Comparison of ENCODE assay signal across 26 mouse cellular contexts in the genomic region with DNA sequence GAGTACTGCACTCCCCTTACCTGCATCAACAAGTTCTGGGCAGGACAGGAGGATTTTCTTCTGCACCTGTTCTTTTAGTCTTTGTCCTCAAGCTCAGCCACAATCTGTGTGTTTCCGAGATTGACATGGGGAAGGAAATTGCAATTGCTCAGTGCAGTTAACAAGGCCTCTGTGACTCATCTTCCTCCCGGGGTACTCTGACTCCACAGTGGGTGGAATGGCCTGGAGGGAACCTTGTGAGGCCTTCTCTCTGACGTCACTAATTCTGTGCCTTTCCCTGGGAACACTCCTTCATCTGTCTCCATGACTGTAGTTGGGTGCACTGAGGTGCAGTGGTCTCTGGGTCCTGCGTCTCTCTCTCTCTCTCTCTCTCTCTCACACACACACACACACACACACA. TPM values are rescaled to one million over a fixed set of nuclear protein-coding genes. Genes with fewer than 3 reads are reported as not detected.
DNase-seq lines count a peak whose midpoint lies in the region; ATAC-seq and TF ChIP-seq lines count a peak whose summit lies in the region.
"Had no signal": no experiment of that assay in that cellular context is flagged by ENCODE, and none has a peak within 500 bp of the region (broad histone marks: within the 10 kb centered on the region; RNA-seq: fewer than 3 reads in every experiment).

No protein-coding gene starts in this region.

- H3K9me3 ChIP-seq in limb, embryonic 12.5 days = no peaks in the 10 kb centered on the region
- no peaks in the 10 kb centered on the region for H3K9me3 ChIP-seq in limb, embryonic 10.5 days (replicated peaks)
- H3K9me3 ChIP-seq: embryonic facial prominence, embryonic 10.5 days; embryonic facial prominence, embryonic 15.5 days; forebrain, embryonic 13.5 days; hindbrain, embryonic 10.5 days; hindbrain, embryonic 15.5 days; lung, embryonic 15.5 days; midbrain, embryonic 15.5 days had no signal

- H3K27ac ChIP-seq in limb, embryonic 12.5 days = peak overlapping the region; percentile 93; the same call in 1 of the 2 replicates
- H3K27ac ChIP-seq in limb, embryonic 10.5 days = no peak overlapping the region
- H3K27ac ChIP-seq in bone marrow macrophage, adult 2 months (ENCODE audit: insufficient read depth, low read depth, low read length) = peak overlapping the region; percentile 45
- H3K27ac ChIP-seq: embryonic facial prominence, embryonic 15.5 days; lung, embryonic 15.5 days had no signal

- no peak for TF ChIP-seq POLR2A in bone marrow macrophage, adult 2 months (IDR thresholded peaks at IDR 0.05; ENCODE audit: borderline replicate concordance, low read depth, low read length)

- peaks cover 46% of the 10 kb centered on the region for H3K4me1 ChIP-seq in limb, embryonic 12.5 days (replicated peaks)
- H3K4me1 ChIP-seq in limb, embryonic 10.5 days = peaks cover 34% of the 10 kb centered on the region
- H3K4me1 ChIP-seq in bone marrow macrophage, adult 2 months (ENCODE audit: control insufficient read depth, insufficient read depth, low read length) = peaks cover 45% of the 10 kb centered on the region

- 73% methylated on average over 4 of the region's 4 CpGs for WGBS in limb, embryonic 12.5 days
- 82% methylated on average over 4 of the region's 4 CpGs for WGBS in limb, embryonic 10.5 days

- no peak overlapping the region for H3K4me2 ChIP-seq in limb, embryonic 12.5 days
- H3K4me2 ChIP-seq: embryonic facial prominence, embryonic 15.5 days; forebrain, embryonic 13.5 days; hindbrain, embryonic 15.5 days; liver, embryonic 11.5 days; lung, embryonic 15.5 days; midbrain, embryonic 15.5 days had no signal

- ATAC-seq in limb, embryonic 12.5 days (ENCODE audit: insufficient number of reproducible peaks, insufficient read depth, low FRiP score, low TSS enrichment, low read depth) = no peak
- 0 out of 2 replicates have a peak, but pooled peaks have one; percentile 16 for ATAC-seq in megakaryocyte progenitor cell, adult 5-6 weeks (replicated peaks; ENCODE audit: poor library complexity)
- ATAC-seq: forebrain, embryonic 13.5 days; inflammation-experienced regulatory T-cells, adult 6 months; midbrain, embryonic 15.5 days had no signal

- no peak overlapping the region for H3K4me3 ChIP-seq in limb, embryonic 12.5 days (replicated peaks)
- no peak overlapping the region for H3K4me3 ChIP-seq in limb, embryonic 10.5 days
- H3K4me3 ChIP-seq in bone marrow macrophage, adult 2 months (ENCODE audit: insufficient read depth, low read length) = no peak overlapping the region
- H3K4me3 ChIP-seq: embryonic facial prominence, embryonic 10.5 days; embryonic facial prominence, embryonic 15.5 days; forebrain, embryonic 13.5 days; hindbrain, embryonic 10.5 days; hindbrain, embryonic 15.5 days; lung, embryonic 15.5 days; midbrain, embryonic 15.5 days had no signal

- no peaks in the 10 kb centered on the region for H3K27me3 ChIP-seq in limb, embryonic 12.5 days
- no peaks in the 10 kb centered on the region for H3K27me3 ChIP-seq in limb, embryonic 10.5 days (ENCODE audit: low read depth, poor library complexity, severe bottlenecking)
- H3K27me3 ChIP-seq: embryonic facial prominence, embryonic 15.5 days; hindbrain, embryonic 15.5 days; lung, embryonic 15.5 days; midbrain, embryonic 15.5 days had no signal

- no peak overlapping the region for H3K9ac ChIP-seq in limb, embryonic 12.5 days (replicated peaks)
- H3K9ac ChIP-seq: embryonic facial prominence, embryonic 15.5 days; forebrain, embryonic 13.5 days; hindbrain, embryonic 15.5 days; lung, embryonic 15.5 days; midbrain, embryonic 15.5 days had no signal

- H3K36me3 ChIP-seq in limb, embryonic 12.5 days = no peaks in the 10 kb centered on the region
- no peaks in the 10 kb centered on the region for H3K36me3 ChIP-seq in limb, embryonic 10.5 days
- H3K36me3 ChIP-seq: embryonic facial prominence, embryonic 10.5 days; embryonic facial prominence, embryonic 15.5 days; hindbrain, embryonic 10.5 days; hindbrain, embryonic 15.5 days; lung, embryonic 15.5 days; midbrain, embryonic 15.5 days had no signal

- DNase-seq in limb, embryonic 10.5 days (ENCODE audit: low spot score) = no peak
- DNase-seq in 416B (ENCODE audit: low read depth) = peak; percentile 77
- DNase-seq in testis, postnatal 10 days (ENCODE audit: low spot score) = no peak
- DNase-seq in lung, postnatal 36 days = no peak
- DNase-seq: adrenal gland, adult 8-10 months; cerebellum, adult 8-10 months; cerebellum, postnatal 25 days; gastrocnemius, postnatal 10 days; heart, postnatal 14 days; kidney, adult 11 months; kidney, postnatal 4 days; lung, postnatal 4 days; right cerebral cortex, postnatal 4 days; thymus, postnatal 4 days had no signal

- no peak for TF ChIP-seq CTCF in bone marrow macrophage, adult 2 months (IDR thresholded peaks at IDR 0.05; ENCODE audit: low read depth, low read length)

RNA-seq across cellular contexts. Expression of gene Tnrc6a, which starts 41.4 kb away (rescaled TPM):
- polyA plus RNA-seq in limb, embryonic 12.5 days (2016; fragmentation: Nextera tagmentation; extraction: Ambion mirVana) = 81.0 and 83.7 TPM in 2 replicates
- 59.1 and 75.9 TPM in 2 replicates for polyA plus RNA-seq in limb, embryonic 10.5 days (2016; fragmentation: Nextera tagmentation; extraction: Ambion mirVana)
- 69.1 and 76.8 TPM in 2 replicates for polyA plus RNA-seq in bone marrow macrophage, adult 2 months (2012; ENCODE audit: insufficient read depth, insufficient read length, missing spikeins)
- total RNA-seq in megakaryocyte progenitor cell, adult 5-6 weeks (2015) = 20.9 and 29.3 TPM in 2 replicates
- total RNA-seq in megakaryocyte progenitor cell, adult 5-6 weeks (2017) = 20.2 and 51.3 TPM in 2 replicates
